Mouse (Mus musculus) neural tube, embryonic 14.5 days (tissue): ENCODE results near the gene Snx9. TPM values are rescaled to one million over a fixed set of nuclear protein-coding genes. Genes with fewer than 3 reads are reported as not detected.

ENCODE experiments used
- ATAC-seq: fragments of 200-750 bp; cut with Nextera tagmentation; 2 replicates; pipeline ENCODE4 v1.8.0; 2017; ENCODE audit warnings: low read depth, mild to moderate bottlenecking, moderate TSS enrichment, moderate library complexity
- H3K27ac ChIP-seq: fragments of 300-500 bp; sonication (generic); 2 replicates; pipeline ENCODE4 v1.5.1; 2014; ENCODE audit warnings: low read depth, mild to moderate bottlenecking, control low read depth, low read length, moderate library complexity, mixed read lengths
- H3K27me3 ChIP-seq: fragments of 300-500 bp; sonication (generic); 2 replicates; pipeline ENCODE4 v1.6.1; 2014; ENCODE audit warnings: low read length; ENCODE audit not compliant: control insufficient read depth, insufficient read depth
- H3K36me3 ChIP-seq: fragments of 300-500 bp; sonication (generic); 2 replicates; pipeline ENCODE4 v1.6.1; 2014; ENCODE audit warnings: low read length, mixed read lengths; ENCODE audit not compliant: control insufficient read depth, insufficient read depth
- H3K4me1 ChIP-seq: fragments of 300-500 bp; sonication (generic); 2 replicates; pipeline ENCODE4 v1.6.1; 2014; ENCODE audit warnings: low read length; ENCODE audit not compliant: control insufficient read depth, insufficient read depth
- H3K4me2 ChIP-seq: fragments of 300-500 bp; sonication (generic); 2 replicates; pipeline ENCODE4 v1.6.1; 2014; ENCODE audit warnings: mild to moderate bottlenecking, low read depth, low read length, control low read depth
- H3K4me3 ChIP-seq: fragments of 300-500 bp; sonication (generic); 2 replicates; pipeline ENCODE4 v1.5.1; 2014; ENCODE audit warnings: low read depth, low read length, control low read depth, mixed read lengths
- H3K9ac ChIP-seq: fragments of 300-500 bp; sonication (generic); replicated peaks from 2 replicates; pipeline ENCODE4 v1.6.1; 2014; ENCODE audit warnings: low read depth, mild to moderate bottlenecking, control low read depth, low read length, mixed read lengths
- H3K9me3 ChIP-seq: fragments of 300-500 bp; sonication (generic); 2 replicates; pipeline ENCODE4 v1.6.1; 2016; ENCODE audit warnings: low read length; ENCODE audit not compliant: control insufficient read depth
- WGBS: fragments of 180-500 bp; shearing (Covaris S2); extraction: QIAGEN DNeasy Blood & Tissue Kit; methylation state at CpG from one replicate; pipeline ENCODE4 v1.1.7; 2014; 5-methylcytosine and 5-hydroxymethylcytosine counted together
- polyA plus RNA-seq: library from polyadenylated mRNA; unstranded; fragments of >200 nt; fragmentation: Nextera tagmentation; extraction: Ambion mirVana; gene quantifications from 2 replicates; pipeline ENCODE4 v1.2.1, GENCODE M21; 2014

Gene Snx9
- polyA plus RNA-seq, 1 experiment from 2014 or later = 6.1 TPM

DNA sequence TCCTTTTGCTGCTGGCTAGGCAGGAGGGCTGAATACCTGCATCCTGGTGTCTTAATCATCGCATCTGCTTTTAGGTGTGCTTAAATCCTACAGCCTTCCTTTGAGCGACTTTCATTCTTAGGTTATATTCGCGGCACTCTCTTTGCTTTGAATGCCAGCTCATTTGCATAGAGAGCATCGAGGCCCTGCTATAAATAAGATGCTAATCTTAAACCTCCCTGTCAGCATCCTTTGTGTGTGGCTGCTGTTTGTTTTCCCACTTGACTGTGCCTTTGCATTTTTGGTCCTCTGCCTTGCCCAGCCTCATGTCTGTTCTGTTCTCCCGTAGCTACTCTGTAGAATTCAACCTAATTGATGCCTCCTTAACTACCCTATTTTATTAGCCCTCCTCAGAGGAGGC, 21.2 kb downstream of the Snx9 start:
- Histone ChIP-seq H3K36me3 (no peaks in the 10 kb centered on the region), H3K4me3 (no peak overlapping the region), H3K9me3 (no peaks in the 10 kb centered on the region), H3K9ac (no peak overlapping the region), H3K27ac (no peak overlapping the region), H3K4me2 (no peak overlapping the region), H3K27me3 (no peaks in the 10 kb centered on the region), H3K4me1 (peaks cover 11% of the 10 kb centered on the region)
- WGBS = 9% methylated on average over 6 of the region's 6 CpGs
- ATAC-seq = peak; percentile 68

DNA sequence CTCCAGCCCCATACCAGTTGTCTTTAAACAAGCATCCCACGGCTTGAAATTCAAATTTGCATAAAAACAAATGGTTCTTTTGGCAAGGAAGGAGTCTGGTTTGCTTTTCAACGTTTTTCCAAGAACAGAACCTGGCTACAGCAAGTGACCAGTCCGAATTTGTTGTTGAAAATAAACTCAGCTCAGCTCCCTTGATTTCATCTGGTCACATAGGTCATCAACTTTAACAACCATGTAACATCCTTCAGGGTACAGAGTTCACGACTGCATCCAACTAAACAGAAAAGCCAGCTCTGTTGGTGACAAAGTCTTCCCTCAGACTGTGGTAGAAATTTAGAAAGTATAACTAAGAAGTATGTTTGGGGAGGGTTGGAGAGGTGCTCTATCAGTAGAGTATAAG, 21.7 kb downstream of the Snx9 start:
- ATAC-seq = no peak
- Histone ChIP-seq H3K36me3 (no peaks in the 10 kb centered on the region), H3K27ac (no peak overlapping the region), H3K4me2 (no peak overlapping the region), H3K4me1 (peaks cover 11% of the 10 kb centered on the region), H3K9ac (no peak overlapping the region), H3K4me3 (no peak overlapping the region), H3K27me3 (no peaks in the 10 kb centered on the region), H3K9me3 (no peaks in the 10 kb centered on the region)
- 15% methylated on average over 4 of the region's 4 CpGs for WGBS

DNA sequence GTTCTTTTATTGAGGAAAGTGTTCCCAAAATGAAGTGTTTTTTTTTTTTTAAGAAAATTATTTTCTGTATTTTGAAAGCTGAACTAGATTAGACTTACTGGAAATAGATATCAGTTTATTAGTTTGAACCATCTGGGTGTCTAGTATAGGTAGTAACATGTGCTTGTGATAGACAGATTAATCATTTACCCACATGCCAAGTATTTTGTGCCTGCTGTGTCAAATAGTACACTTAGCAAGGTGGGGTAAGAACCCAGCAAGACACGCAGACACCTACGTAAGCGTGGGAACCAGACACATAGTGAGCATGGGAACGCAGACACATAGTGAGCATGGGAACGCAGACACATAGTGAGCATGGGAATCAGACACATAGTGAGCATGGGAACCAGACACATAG, 22.6 kb downstream of the Snx9 start:
- H3K27ac ChIP-seq = no peak overlapping the region
- no peaks in the 10 kb centered on the region for H3K9me3 ChIP-seq
- no peak overlapping the region for H3K4me3 ChIP-seq
- ATAC-seq = no peak
- H3K27me3 ChIP-seq = no peaks in the 10 kb centered on the region
- no peaks in the 10 kb centered on the region for H3K36me3 ChIP-seq
- H3K4me1 ChIP-seq = peaks cover 8% of the 10 kb centered on the region
- no peak overlapping the region for H3K4me2 ChIP-seq
- 96% methylated on average over 5 of the region's 5 CpGs for WGBS
- H3K9ac ChIP-seq = no peak overlapping the region

DNA sequence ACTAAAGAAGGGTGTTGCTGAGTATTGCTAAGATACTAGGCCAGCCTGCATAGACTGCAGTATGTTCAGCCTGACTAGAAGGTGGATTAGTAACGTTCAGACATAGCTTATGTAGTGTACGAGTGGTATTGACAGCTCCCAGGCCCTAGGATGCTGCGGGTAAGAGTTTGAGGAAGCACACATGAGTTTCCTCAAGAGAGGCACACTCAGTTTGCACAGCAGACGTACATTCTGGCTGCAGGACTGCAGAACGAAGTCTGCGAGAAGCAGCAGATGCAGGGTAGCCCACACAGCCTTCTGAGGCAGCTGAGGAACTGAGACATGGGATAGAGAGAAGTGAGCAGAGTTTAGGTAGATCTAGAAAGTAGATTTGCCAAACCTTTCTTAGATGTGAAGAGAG, 26.3 kb downstream of the Snx9 start:
- H3K27ac ChIP-seq = no peak overlapping the region
- H3K27me3 ChIP-seq = no peaks in the 10 kb centered on the region
- 0 out of 2 replicates have a peak, but pooled peaks cover 5% of the 10 kb centered on the region for H3K4me1 ChIP-seq
- no peak overlapping the region for H3K4me2 ChIP-seq
- H3K4me3 ChIP-seq = no peak overlapping the region
- no peaks in the 10 kb centered on the region for H3K9me3 ChIP-seq
- 87% methylated on average over 6 of the region's 6 CpGs for WGBS
- no peaks in the 10 kb centered on the region for H3K36me3 ChIP-seq
- ATAC-seq = no peak
- H3K9ac ChIP-seq = no peak overlapping the region

DNA sequence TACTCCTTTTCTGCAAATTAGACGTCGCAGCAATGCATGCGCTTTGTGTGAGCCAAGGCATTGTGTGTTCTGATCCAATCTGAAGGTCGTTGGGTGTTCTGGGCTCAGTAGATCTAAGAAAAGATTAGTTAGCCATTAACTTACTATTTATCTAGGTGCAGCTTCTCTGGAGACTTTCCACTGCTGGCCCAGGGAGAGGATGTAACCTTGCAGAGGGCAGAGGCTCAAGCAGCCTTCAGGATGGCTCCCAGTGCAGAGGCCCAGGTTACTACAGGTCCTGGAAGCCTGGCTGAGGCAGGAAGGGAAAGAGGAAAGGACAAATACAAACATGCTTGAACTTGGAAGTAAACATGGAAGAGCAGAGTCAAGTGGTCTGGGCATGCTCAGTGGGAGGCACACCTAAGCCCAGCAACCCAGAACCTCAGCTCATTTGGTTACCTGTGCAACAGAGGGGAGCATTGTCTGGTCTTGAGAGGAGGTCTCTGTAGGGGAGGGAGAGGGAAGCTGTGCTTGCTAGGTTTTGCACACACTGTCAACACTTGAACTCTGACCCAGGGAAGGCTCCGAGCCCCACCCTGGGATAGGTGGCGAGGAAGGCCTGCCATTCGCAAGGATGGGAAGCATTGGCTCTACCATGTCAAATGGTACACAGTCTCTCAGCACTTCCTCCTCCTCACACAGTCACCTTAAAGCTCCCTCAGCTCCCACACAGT, 27.3 kb downstream of the Snx9 start:
- no peak for ATAC-seq
- Histone ChIP-seq H3K4me2 (no peak overlapping the region), H3K4me1 (no peaks in the 10 kb centered on the region), H3K36me3 (no peaks in the 10 kb centered on the region), H3K27me3 (no peaks in the 10 kb centered on the region), H3K9me3 (no peaks in the 10 kb centered on the region), H3K9ac (no peak overlapping the region), H3K4me3 (no peak overlapping the region), H3K27ac (no peak overlapping the region)
- WGBS = 86% methylated on average over 7 of the region's 7 CpGs

DNA sequence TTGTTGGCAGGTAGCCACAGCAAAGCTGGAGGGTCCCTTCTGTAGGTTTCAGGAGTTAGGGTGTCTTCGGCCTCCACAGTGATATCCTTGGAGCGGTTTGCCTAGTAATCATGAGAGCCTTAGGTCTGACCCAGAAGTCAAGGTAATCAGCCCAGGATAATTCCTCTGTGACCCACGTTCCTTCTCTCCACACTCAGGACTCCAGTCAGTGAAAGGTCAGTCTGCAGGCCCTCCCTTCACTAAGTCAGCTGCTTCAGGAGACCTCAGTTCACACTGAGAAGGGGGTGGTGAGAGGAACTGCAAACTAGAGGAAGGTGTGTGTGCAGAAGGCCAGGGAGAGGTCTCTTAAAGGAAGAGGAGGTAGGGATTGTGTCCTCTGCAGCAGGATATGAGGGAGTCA, 28.3 kb downstream of the Snx9 start:
- no peaks in the 10 kb centered on the region for H3K4me1 ChIP-seq
- 97% methylated on average over 3 of the region's 3 CpGs for WGBS
- H3K9me3 ChIP-seq = no peaks in the 10 kb centered on the region
- H3K4me3 ChIP-seq = no peak overlapping the region
- H3K27ac ChIP-seq = no peak overlapping the region
- no peaks in the 10 kb centered on the region for H3K36me3 ChIP-seq
- no peak overlapping the region for H3K4me2 ChIP-seq
- ATAC-seq = no peak
- H3K9ac ChIP-seq = no peak overlapping the region
- H3K27me3 ChIP-seq = no peaks in the 10 kb centered on the region

DNA sequence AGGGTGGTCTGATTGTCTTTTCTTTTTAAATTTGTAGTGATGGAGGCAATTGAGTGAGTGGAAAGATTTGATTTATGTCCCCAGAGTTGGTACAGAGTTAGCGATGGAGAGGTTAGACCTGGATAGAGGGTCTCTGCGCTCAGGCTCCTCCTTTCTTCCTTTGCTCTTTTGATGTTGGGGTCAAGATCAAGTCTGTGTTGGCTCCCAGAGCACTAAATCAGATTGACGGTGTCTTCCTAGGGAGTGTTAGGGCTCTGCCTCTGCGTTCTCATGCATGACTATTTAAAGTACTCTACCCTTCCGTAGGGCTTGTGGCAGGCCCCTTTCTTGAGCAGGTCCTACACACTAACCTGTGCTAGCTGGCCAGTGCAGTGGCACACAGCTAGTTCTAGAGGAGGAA, 28.9 kb downstream of the Snx9 start:
- Histone ChIP-seq H3K4me3 (no peak overlapping the region), H3K27ac (no peak overlapping the region), H3K9me3 (no peaks in the 10 kb centered on the region), H3K9ac (no peak overlapping the region), H3K36me3 (no peaks in the 10 kb centered on the region), H3K4me2 (no peak overlapping the region), H3K27me3 (no peaks in the 10 kb centered on the region), H3K4me1 (no peaks in the 10 kb centered on the region)
- WGBS = 42% methylated on average over 5 of the region's 5 CpGs
- ATAC-seq = no peak

DNA sequence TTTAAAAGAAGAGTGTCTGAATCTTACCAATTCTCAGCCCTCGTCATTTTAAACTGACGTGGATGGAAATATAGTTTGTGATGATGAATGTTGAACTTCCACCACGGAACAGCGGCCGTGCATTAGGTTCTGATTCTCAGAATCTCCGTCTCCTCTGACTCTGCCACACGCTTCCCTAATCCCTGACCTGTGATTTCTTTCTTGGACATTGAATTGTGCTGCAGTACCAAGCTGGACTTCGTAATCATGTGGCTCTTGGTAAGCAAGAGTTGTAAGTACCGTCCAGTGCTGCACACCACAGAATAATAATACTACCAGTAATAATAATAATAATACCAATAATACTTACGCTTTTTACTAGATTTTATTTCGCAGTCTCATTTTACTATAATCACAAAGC, 29.6 kb downstream of the Snx9 start:
- Histone ChIP-seq H3K4me2 (no peak overlapping the region), H3K27me3 (no peaks in the 10 kb centered on the region), H3K4me3 (no peak overlapping the region), H3K4me1 (no peaks in the 10 kb centered on the region), H3K27ac (no peak overlapping the region), H3K36me3 (no peaks in the 10 kb centered on the region), H3K9me3 (no peaks in the 10 kb centered on the region), H3K9ac (no peak overlapping the region)
- WGBS = 94% methylated on average over 11 of the region's 11 CpGs
- ATAC-seq = no peak

DNA sequence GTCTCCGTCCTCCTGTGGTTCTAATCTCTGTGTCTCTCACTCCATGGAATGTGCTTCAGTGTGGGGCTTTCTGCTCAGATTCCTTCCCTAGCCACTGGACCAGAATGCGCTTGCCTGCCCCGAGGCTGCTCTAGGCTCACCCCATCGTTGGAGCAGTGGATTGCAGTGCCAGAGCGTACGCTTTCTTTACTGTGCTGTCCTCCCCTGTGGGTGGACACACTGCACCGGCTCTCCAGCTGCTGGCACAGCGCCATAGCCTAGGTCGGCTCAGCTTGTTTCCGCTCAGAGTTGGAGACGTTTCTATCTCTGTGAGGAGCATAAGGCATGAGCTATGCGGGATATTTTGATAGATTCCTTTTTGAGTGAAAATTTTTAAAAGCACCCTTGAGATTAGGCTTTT, 31.4 kb downstream of the Snx9 start:
- Histone ChIP-seq H3K4me1 (no peaks in the 10 kb centered on the region), H3K27ac (no peak overlapping the region; the same call in 1 of the 2 replicates), H3K4me2 (no peak overlapping the region), H3K4me3 (no peak overlapping the region), H3K9ac (no peak overlapping the region), H3K9me3 (no peaks in the 10 kb centered on the region), H3K27me3 (no peaks in the 10 kb centered on the region), H3K36me3 (no peaks in the 10 kb centered on the region)
- WGBS = 45% methylated on average over 12 of the region's 12 CpGs
- ATAC-seq = no peak; the same call in 1 of the 2 replicates
